Mouse (Mus musculus) T-helper 1 cell (primary cell): ENCODE measurements at regions not wholly inside any gene's neighbourhood (a gene's known extent, or its start where the extent isn't known, plus 50 kb on each side); places are given as distances from the start of the nearest gene placed in this dataset.

Experiments used
- in situ Hi-C: fragments of 300-600 bp; cut with MboI, MseI; formaldehyde crosslinking; loops from one replicate; pipeline ENCODE4 v1.15.1; 2025; ENCODE audit warnings: high pct_unique_total_duplicates

DNA sequence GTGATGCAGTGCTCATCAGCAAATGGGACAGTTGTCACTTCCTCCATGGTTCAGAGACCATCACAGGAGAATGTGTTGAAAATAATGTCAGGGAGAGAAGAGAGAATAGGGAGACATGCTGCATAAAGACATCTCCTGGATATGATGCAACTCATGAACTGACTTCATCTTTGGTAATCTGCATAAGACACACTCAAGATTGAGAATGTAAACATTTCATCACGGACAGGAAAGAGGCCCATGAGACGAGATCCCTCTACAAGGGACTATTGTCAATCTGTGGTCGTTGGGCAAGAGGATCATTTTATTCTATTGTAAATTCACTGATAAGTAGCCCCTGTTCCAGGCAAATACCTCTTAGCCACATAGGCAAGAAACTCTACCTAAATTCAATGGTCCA lies 273.6 kb downstream of the Gm11361 start:
- in situ Hi-C loops: loop anchor here (10.0 kb wide), 1 partner anchor 254 kb away; no protein-coding TSS in a partner anchor

DNA sequence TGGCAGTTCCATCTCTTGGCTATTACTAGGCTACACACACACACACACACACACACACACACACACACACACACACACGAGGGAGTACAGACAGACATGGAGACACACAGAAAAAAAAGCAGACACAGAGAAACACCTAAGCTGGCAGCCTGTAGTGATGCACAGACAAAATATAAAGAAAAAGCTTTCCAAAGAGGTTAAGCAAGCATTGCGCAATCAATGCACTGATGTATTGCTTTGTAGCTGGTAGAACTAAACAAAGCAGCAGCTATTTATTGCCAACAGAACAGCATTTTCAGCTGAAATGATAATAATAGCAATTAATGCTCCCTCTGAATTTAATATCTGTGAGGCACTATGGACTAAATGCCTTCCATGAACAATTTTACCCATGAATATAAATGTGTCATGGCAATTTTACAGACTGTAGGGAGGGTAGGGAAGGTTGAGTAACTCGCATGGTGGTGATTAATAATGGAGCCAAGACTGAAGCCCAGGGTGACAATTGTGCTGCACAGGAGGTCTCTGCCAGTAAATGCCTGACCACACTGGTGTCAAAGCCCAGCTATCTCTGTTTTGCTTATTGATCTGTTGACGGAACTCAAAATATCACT lies 271.7 kb downstream of the Gm11361 start:
- in situ Hi-C loops: no loop called here

DNA sequence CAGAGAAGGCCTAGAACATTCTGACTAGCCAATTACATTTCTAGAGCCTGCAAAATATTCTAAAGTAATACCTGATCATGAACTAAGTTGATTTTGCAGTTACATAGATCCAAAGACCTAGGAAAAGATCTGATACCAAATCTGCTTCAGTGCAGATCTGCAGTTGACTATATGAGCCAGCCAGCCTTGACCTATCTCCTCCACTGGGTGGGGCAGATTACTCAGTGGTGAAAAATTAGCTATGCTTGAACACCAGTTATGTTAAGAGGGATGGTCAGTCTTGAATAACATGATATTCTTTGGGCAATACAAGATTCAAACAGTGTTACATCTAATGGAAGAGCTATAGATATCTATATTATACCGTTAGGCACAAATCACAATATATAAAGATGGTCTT lies 269.0 kb downstream of the Gm11361 start:
- in situ Hi-C loops: no loop called here

DNA sequence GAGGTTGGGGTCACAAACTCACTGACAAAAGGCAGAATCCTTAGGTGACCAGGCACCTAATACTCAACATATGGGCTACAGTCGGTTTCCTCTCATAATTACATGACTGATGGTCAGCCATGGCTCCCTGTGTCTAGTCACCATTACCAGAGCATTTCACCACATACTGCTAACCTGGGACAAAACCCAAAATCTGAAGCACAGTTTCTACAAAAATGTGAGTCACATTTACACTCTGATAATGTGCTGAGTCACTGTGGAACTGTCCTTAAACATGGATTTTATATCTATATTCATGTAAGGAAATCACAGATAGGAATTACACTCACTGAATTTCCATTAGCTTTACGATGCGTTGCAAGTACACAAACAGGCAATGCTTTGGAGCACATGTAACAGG lies 267.1 kb downstream of the Gm11361 start:
- in situ Hi-C loops: no loop called here

DNA sequence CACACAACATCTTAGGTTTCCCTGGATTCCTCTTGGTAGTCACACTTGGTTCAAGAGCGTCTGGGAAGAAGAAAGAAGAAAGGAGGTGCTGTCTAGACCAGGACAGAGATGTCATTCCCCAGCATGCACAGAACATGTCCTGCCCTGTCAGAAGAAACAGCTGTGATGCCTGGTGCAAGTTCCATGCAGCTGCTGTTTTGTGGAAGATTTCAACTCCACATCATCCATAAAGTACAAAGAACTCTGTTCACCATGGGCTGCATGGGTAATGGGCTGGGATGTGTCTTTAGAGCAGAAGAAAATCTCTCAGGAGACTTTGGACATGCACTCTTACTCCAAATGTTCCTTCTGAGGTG lies 262.8 kb downstream of the Gm11361 start:
- in situ Hi-C loops: no loop called here

DNA sequence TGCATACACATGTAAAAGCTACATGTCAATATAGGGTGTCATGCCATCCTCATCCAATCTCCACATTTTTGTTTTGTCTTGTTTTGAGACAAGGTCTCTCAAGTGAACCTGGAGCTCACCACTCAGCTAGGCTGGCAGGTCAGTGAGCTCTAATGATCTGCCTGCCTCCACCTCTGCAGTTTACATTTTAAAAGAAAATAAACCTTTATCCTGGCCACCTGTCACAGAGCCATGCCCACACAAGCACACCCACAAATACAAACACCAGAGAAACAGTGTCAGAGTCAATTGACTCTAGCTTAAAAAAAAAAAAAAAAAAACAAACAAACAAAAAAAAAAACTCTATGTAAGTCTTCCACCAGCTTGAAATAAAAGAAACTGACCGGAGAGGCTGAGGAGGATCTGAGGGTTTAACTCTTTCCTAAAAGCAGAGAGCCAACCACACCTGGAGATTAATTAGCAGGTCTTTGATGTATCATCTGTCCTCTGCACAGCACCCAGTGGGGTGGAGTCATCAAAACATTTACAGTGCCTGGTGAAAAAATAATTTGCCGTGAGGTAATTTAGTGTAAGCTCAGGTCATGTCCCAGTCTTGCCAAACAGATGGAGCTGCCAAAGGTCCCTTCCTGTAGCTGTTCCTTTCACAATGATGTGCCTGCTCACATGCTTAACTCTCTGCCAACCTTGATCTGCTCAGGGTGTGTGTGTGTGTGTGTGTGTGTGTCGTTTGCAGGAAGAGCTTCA lies 262.2 kb downstream of the Gm11361 start:
- in situ Hi-C loops: no loop called here

DNA sequence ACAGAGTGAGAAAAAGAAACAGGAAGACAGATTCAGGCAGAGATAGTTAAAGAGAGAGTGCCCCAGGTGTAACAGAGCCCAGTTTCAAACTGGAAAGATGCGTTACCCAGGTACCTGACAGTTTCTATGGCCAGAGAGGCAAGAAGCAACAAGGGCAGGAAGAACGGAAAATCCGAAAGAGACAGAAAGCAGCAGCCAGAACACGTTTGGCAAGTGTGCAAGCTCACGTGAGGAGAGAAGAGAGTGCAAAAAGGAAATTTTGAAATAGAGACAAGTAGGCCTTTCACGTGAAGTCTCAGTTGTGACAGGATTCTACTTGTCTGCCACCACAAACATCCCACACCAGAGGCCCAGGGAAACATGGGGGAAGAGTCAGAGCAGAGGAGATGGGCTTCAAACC lies 259.8 kb downstream of the Gm11361 start:
- in situ Hi-C loops: no loop called here

DNA sequence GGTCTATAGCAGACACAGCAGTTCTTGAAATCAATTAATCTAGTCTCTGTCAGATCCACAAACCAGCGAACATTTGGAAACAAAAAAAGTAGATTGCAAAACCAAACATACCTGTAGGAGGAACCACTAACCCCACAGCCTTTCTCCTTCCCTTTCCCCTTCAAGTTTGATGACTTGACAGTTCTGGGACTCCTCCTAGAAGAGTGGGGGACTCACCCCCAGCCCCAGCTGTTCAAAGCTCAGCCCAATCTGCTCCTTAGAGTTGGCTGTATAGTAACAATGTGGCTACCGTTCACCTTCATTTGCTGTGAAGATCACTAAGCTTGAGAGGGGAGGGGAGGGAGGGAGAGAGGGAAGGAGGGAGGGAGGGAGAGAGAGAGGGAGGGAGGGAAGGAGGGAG lies 259.3 kb downstream of the Gm11361 start:
- in situ Hi-C loops: no loop called here

DNA sequence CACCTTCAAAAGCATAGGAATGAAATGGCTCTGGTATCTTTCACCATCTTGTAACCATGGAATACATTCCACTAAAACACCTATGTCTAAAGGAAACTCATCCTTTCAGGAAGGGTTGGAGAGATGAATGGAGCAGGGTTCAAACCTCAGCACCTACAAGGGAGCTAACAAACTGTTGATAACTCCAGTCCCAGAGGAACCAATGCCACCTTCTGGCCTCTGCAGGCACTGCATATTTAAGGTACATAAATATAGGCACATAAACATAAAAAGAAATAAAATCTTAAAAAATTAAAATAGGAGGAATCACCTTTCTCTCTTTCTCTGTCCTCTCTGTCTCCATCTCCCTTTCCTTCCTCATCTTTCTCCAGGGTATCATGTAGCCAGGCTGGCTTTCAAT lies 256.9 kb downstream of the Gm11361 start:
- in situ Hi-C loops: no loop called here

DNA sequence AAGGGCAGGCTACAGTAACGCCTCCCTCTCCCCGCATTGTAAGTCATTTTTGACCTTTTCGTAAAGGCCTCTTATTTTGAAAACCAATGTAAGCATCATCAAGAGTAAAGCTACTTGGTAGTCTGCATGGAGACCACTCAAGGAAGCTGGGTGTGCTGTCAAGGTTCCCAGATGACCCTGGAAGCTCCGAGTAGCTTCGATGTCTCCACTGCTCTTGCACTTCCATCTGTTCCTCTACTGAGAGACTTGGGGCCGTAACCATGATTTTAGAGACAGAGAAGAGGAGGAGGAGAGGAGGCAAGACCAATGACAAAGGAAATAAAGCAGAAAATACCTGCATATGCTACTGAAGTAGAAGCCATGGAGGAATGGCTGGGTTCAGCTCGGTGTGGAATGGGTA lies 256.0 kb downstream of the Gm11361 start:
- in situ Hi-C loops: no loop called here

DNA sequence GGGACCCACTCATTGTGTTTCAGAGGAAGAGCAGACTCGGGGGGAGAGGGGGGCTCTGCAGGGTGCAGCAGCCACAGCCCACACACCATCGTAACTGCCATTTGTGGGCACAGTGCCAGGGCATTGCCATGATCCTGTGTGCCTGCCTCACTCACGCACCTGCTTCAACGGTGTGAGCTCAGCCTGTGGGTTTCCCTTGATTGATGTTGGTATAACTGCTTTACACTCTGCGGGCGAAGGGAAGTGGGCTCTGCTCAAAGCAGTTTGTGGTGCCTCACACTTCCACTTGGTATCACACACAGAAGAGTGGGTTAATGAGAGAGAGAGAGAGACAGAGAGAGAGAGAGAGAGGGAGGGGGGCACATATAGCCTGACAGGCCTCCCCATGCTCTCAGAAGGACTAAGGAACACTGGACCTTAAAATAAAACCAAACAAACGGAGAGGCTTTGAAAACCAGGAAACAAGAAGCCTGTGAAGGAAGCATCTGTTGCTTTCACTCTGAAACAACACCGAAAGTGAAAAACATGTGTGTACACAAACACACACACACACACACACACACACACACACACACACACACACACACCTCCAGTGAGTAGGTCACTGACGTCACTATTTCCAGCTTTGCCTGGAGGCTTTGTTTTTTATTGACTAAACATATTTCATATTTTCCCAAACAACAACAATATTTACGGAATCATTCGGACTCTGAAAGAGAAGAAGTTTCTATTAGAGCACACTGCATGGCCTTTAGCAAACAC lies 255.4 kb downstream of the Gm11361 start:
- in situ Hi-C loops: no loop called here

DNA sequence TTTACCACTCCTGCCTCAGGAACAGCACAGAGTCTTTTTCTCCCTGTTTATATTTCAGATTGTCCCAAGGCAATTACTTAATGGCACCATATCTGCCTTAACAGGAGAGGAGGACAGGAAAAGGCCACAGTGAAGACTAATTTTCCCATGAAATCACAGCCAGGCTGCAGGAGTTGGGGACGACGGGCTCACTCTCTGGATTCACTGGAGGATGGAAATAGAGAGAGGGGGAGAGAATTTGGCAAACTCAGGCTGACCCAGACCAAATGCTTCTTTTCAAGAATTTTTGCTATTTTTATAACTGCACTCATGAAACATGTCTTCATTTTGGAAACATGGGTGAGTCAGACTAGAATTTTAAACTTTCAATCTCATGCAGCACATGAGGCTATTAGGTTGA lies 250.9 kb downstream of the Gm11361 start:
- in situ Hi-C loops: no loop called here

DNA sequence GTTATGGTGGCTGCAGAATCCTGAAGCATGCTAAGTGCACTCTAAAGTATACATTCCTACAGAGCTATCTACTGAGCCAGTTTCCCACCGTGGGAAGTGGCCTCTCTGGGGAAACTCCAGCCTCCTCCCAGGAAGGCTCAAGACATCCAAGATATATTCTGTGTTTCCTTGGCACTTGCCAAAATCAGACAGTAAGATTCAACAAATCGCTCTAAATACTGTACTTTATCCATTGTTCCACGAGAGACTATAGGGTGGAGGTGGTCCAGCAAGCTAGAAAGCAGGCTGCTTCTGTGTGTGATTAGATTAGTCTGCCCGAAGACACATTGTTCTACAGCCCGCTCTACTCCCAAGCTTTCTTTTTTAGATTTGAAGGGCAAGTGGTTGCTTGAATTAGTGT lies 250.5 kb downstream of the Gm11361 start:
- in situ Hi-C loops: no loop called here

DNA sequence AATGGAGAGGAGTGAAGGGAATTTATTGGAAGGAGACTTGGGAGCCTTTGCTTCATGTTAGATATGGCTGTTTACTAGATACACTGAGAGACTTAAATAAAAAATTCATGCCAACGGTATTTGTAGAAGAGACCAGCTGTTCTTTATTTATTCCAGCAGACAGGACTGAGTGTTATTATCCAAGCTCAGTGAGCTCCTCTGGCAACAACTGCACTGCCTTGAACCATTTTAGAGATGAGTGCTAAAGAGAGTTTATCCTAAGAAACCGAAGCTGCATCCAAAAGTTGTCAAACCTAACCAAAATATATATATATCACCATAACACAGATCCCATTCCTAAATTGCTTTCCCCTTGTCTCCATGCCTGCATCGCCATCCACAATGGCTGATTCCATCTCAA lies 247.0 kb downstream of the Gm11361 start:
- in situ Hi-C loops: no loop called here

DNA sequence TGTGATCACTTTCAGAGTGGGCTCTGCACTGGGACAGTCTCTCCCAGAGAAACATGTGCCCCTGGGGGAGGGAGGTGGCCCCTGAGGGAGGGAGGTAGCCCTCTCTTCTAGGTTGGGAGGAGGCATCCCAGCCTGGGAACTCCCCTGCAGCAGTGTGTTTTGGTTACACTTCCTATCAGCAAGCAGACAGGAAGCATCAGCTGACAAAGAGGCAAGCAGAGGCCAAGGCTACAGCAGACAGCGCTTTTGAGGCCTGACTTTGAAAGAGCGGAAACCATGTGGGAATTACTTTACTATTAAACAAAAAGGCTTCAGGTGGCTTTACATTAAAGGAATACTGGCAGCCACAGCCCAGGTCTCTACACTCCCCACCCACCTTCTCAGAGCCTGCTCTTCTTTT lies 244.8 kb downstream of the Gm11361 start:
- in situ Hi-C loops: no loop called here

DNA sequence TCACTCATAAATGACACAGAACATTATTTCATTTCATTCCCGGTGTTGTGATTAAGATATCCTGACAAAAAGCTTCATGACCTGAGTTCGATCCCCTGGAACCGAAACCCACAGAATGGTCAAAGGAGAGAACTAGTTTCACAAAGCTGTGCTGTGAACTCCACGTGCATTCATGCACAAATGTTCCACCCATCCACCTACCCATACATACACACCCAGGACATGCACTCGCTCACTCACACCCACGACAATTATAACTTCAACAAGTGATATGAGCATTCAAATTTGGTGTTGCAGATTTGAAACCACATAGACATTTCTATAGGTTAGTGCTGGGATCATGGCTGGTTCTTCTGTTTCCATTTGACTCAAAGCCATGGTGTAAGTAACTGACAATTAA lies 243.4 kb downstream of the Gm11361 start:
- in situ Hi-C loops: no loop called here

DNA sequence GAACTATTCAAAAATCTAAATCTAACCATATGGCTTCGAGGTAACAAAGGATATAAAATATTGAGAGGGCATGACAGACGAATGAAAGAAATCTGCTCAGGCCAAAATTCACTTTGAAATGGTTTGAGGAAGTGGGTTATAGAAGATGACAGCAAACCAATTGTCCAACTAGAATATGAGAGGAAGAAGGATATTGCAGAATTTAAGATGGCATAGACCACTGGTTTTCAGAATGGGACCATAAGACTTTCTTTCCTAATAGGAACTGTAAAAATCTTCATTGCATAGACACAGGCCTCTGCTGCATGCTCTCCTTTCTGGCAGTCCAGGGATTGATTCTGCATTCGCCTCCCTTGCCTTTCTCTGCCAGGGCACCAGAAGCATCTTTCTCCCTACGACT lies 240.2 kb downstream of the Gm11361 start:
- in situ Hi-C loops: loop anchor here (5.0 kb wide), 1 partner anchor 50 kb away; no protein-coding TSS in a partner anchor

DNA sequence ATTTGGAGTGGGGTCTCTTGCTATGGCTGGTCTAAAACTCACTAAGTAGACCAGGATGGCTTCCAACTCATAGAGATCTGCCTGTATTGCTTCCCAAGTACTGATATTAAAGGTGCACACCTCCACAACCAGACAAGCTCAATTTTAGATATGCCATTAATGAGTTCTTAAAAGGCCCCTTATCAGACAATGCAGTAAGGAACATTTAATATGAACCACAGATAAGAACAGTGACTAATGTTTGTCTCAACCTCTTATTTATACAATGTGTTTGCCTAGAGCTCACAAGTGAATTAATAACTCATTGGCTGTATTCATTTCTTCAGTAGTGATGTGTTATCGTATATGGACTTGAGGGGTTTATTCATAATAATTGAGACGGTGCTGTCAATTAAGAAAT lies 234.7 kb downstream of the Gm11361 start:
- in situ Hi-C loops: no loop called here

DNA sequence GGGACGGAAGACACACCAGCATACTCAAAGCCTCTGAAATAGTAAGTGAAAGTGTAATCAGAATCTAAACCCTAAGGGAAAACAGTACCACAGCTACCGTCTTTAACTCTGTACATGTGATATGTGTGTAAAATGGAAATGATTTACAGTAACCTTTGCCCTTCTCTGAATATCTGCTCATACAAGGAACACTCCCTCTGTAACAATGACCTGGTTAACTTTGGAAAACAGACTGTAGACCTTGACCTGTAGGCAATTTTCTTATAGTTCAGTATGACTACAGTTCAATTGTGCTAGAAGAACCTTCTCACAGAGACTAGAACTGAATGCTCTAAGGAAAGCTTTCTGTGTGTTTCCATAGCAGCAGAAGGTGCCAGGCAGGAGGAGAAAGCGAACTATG lies 226.4 kb downstream of the Gm11361 start:
- in situ Hi-C loops: no loop called here

DNA sequence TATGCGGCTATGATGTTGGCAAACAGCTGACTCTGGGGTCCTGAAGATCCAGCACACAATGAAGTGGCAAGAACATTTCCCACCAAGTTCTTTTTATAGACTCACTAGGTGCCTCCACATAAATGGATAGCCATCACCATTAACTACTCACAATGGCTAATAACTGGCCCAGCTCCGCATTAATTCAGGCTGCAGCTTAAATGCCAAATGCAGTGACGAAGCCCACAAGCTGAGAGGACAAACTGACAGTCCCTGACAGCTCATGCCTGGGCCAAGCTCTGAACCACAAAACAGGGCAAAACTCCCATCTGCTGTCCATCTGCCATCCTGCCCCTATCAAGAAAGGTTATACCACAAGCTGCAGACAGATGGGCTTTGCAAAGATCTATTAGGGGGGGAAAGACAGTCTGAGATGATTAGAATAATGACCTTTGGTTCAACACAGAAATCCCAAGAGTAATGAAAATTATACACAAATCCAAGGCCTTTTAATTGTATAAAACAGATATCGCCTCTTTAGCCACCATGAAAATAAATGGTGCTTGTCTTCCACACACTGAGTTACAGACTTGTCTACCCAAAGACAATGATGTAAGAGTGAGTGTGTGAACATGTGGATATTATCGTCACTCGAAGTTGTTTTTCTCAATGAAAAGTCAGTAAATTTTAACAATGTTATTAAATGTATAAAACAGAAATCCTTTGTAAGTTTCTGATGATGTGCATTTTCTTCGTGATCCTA lies 224.1 kb downstream of the Gm11361 start:
- in situ Hi-C loops: no loop called here

DNA sequence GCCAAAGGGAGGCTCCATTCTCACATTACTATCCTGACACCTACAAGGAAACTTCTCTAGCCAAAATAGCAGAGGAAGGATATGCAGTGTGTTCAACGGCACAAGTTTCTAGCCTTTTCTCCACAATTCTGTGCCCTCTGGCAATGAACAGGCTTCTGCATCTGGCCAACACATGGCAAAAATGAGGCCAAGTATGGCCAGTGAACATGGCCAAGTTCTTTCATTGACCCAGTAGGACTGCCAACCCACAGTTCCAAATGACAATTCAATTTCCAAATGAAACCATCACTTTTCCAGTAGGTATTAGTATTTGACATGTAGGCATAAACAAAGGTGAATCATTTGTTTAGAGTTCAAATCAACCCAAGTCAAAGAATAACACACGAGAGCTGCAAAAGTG lies 208.8 kb downstream of the Gm11361 start:
- in situ Hi-C loops: no loop called here

DNA sequence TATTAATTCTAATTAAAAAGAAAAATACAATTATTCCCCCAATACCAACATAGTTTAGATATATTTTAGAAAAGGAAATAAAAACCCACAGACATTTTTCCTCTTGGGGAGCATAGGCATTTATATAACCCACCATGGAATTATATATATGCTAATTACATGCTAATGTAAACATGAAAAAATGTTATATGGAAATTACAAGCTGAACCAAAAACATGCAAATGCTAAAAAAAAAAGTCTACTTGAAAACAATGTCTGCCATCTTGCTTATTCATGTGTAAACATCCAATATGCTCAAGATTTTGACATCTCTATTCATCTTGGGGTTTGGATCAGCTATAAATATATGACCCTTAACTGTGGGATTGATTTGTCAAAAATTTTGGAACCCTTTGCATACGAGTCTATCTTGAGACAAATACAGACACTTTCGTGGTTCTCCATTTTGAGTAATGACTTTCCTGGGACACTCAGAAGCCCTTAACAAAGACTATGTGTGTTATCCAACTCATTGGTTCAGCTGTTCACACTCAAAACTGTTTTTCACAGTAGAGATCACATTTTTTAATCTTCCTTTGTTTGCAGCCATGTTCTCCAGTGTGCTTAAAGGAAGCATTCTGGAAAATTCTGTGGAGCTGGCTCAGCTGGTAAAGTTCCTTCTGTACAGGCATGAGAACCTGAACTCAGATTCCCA lies 208.0 kb downstream of the Gm11361 start:
- in situ Hi-C loops: no loop called here
